In genomic region chr11:8781308-8782140, GRCm38 (mm10) we compare ENCODE assay signal across 8 mouse cellular contexts.
DNase-seq lines count a peak whose midpoint lies in the region.

No protein-coding gene starts in this region.

- intact Hi-C loops in left cerebral cortex, postnatal 14 days (cut with DNase I) = no loop called here

- DNase-seq in embryo, embryonic 11.5 days (ENCODE audit: low read depth, low spot score) = peak; percentile 37
- no peak for DNase-seq in embryo, embryonic 10 days (ENCODE audit: low spot score)
- DNase-seq in 3T3-L1 (ENCODE audit: low read depth, low spot score) = peak; percentile 12
- peak; percentile 29 for DNase-seq in heart, postnatal 4 days
- peak; percentile 26 to 54 for DNase-seq in kidney, postnatal 36 days
- DNase-seq in left cerebral cortex, postnatal 14 days (ENCODE audit: low spot score in 2 of 2) = no peak
- DNase-seq in right cerebral cortex, adult 2 months (ENCODE audit: low spot score in 2 of 2) = no peak
- no peak for DNase-seq in layer of hippocampus, adult 11-12 months (ENCODE audit: low spot score)

Comparison
In these comparisons a context has a peak if more than half of its experiments do, and no peak if none do; other contexts are left out.
1. DNase-seq: peak in embryo, embryonic 11.5 days (single experiment), 3T3-L1 (single experiment), heart, postnatal 4 days (single experiment) and kidney, postnatal 36 days (2 of 2); none in embryo, embryonic 10 days (single experiment), left cerebral cortex, postnatal 14 days (0 of 2), right cerebral cortex, adult 2 months (0 of 2) and layer of hippocampus, adult 11-12 months (single experiment).